ENCODE assay signal across 9 mouse cellular contexts in genomic region chr10:122845471-122845870, GRCm38 (mm10).
DNase-seq lines count a peak whose midpoint lies in the region; ATAC-seq and TF ChIP-seq lines count a peak whose summit lies in the region.
"Had no signal": no experiment of that assay in that cellular context is flagged by ENCODE, and none has a peak within 500 bp of the region (broad histone marks: within the 10 kb centered on the region; RNA-seq: fewer than 3 reads in every experiment).

No protein-coding gene starts in this region.

- no peaks in the 10 kb centered on the region for H3K36me3 ChIP-seq in heart, embryonic 10.5 days
- no peaks in the 10 kb centered on the region for H3K36me3 ChIP-seq in midbrain, postnatal 0 days (ENCODE audit: insufficient read depth, low read length)
- peaks cover 12% of the 10 kb centered on the region; the same call in 1 of the 2 replicates for H3K36me3 ChIP-seq in kidney, embryonic 16.5 days (ENCODE audit: insufficient read depth, low read length)

- no peak for TF ChIP-seq CTCF in midbrain, postnatal 0 days (IDR thresholded peaks at IDR 0.05)

- WGBS in heart, embryonic 10.5 days: 33% methylated on average over 7 of the region's 7 CpGs
- WGBS in midbrain, postnatal 0 days: 42% methylated on average over 7 of the region's 7 CpGs
- WGBS in kidney, embryonic 16.5 days: 60% methylated on average over 7 of the region's 7 CpGs

- intact Hi-C loops in left cerebral cortex, postnatal 4 days (cut with DNase I): no loop called here

- no peak for ATAC-seq in midbrain, postnatal 0 days (ENCODE audit: low FRiP score)
- no peak for ATAC-seq in kidney, embryonic 16.5 days (ENCODE audit: low FRiP score, low TSS enrichment)
- ATAC-seq: Patski had no signal

- no peaks in the 10 kb centered on the region for H3K27me3 ChIP-seq in heart, embryonic 10.5 days (ENCODE audit: insufficient read depth, poor library complexity, severe bottlenecking)
- no peaks in the 10 kb centered on the region for H3K27me3 ChIP-seq in midbrain, postnatal 0 days (ENCODE audit: insufficient read depth, low read length)
- no peaks in the 10 kb centered on the region for H3K27me3 ChIP-seq in kidney, embryonic 16.5 days (ENCODE audit: insufficient read depth, low read length)
- H3K27me3 ChIP-seq: Patski had no signal

- no peak overlapping the region for H3K4me2 ChIP-seq in midbrain, postnatal 0 days (ENCODE audit: low read depth, low read length, poor library complexity, severe bottlenecking)
- H3K4me2 ChIP-seq in kidney, embryonic 16.5 days (replicated peaks; ENCODE audit: low read depth, low read length): no peak overlapping the region

- peaks cover 24% of the 10 kb centered on the region for H3K4me1 ChIP-seq in heart, embryonic 10.5 days
- H3K4me1 ChIP-seq in midbrain, postnatal 0 days (ENCODE audit: insufficient read depth, low read length): no peaks in the 10 kb centered on the region
- peaks cover 10% of the 10 kb centered on the region for H3K4me1 ChIP-seq in kidney, embryonic 16.5 days (ENCODE audit: insufficient read depth, low read length)

- DNase-seq in left cerebral cortex, postnatal 4 days: peak; percentile 68
- DNase-seq in left cerebral cortex, adult 9 months (ENCODE audit: low spot score in 2 of 2): no peak
- peak; percentile 83 for DNase-seq in cerebellum, adult 9-10 months
- DNase-seq in heart, embryonic 10.5 days (ENCODE audit: low spot score): no peak
- peak; percentile 66 for DNase-seq in midbrain, postnatal 0 days (ENCODE audit: low spot score)
- no peak for DNase-seq in kidney, adult 8-10 months
- DNase-seq in ovary, adult 18-20 months (ENCODE audit: low spot score): no peak

- peaks cover 3% of the 10 kb centered on the region; the same call in 1 of the 2 replicates for H3K9me3 ChIP-seq in heart, embryonic 10.5 days
- H3K9me3 ChIP-seq in midbrain, postnatal 0 days (ENCODE audit: low read length): 0 out of 2 replicates have a peak, but pooled peaks cover under 1% of the 10 kb centered on the region
- H3K9me3 ChIP-seq in kidney, embryonic 16.5 days (ENCODE audit: low read length): peaks cover 12% of the 10 kb centered on the region

- H3K4me3 ChIP-seq in heart, embryonic 10.5 days: no peak overlapping the region
- H3K4me3 ChIP-seq in midbrain, postnatal 0 days (ENCODE audit: low read depth, low read length): no peak overlapping the region
- H3K4me3 ChIP-seq in kidney, embryonic 16.5 days (ENCODE audit: low read length): no peak overlapping the region

- H3K9ac ChIP-seq in midbrain, postnatal 0 days (replicated peaks; ENCODE audit: low read length, poor library complexity, severe bottlenecking): no peak overlapping the region
- H3K9ac ChIP-seq in kidney, embryonic 16.5 days (replicated peaks; ENCODE audit: low read length): no peak overlapping the region

- peak overlapping the region; percentile 69; the same call in 1 of the 2 replicates for H3K27ac ChIP-seq in heart, embryonic 10.5 days
- no peak overlapping the region for H3K27ac ChIP-seq in midbrain, postnatal 0 days (ENCODE audit: low read depth, low read length)
- H3K27ac ChIP-seq in kidney, embryonic 16.5 days (ENCODE audit: low read length): no peak overlapping the region

Comparison
In these comparisons a context has a peak if more than half of its experiments do, and no peak if none do; other contexts are left out.
1. DNase-seq: peak in left cerebral cortex, postnatal 4 days (single experiment), cerebellum, adult 9-10 months (single experiment) and midbrain, postnatal 0 days (single experiment); none in left cerebral cortex, adult 9 months (0 of 2), heart, embryonic 10.5 days (single experiment), kidney, adult 8-10 months (0 of 2) and ovary, adult 18-20 months (single experiment).